Mouse (Mus musculus) heart, embryonic 16.5 days (tissue): ENCODE measurements around the gene Tmem129. TPM values are rescaled to one million over a fixed set of nuclear protein-coding genes. Genes with fewer than 3 reads are reported as not detected.

ENCODE experiments used
- ATAC-seq: fragments of 200-750 bp; cut with Nextera tagmentation; replicated peaks from 2 replicates; pipeline ENCODE4 v1.8.0; 2017; ENCODE audit warnings: moderate number of reproducible peaks; ENCODE audit not compliant: insufficient read depth, low FRiP score; ENCODE audit errors: extremely low read depth
- H3K27ac ChIP-seq: fragments of 300-500 bp; sonication (generic); 2 replicates; pipeline ENCODE4 v1.5.1; 2014; ENCODE audit warnings: mild to moderate bottlenecking, low read length, control low read depth, moderate library complexity
- H3K27me3 ChIP-seq: fragments of 300-500 bp; sonication (generic); 2 replicates; pipeline ENCODE4 v1.6.1; 2014; ENCODE audit warnings: low read length, mixed read lengths; ENCODE audit not compliant: control insufficient read depth, insufficient read depth
- H3K36me3 ChIP-seq: fragments of 300-500 bp; sonication (generic); 2 replicates; pipeline ENCODE4 v1.6.1; 2014; ENCODE audit not compliant: control insufficient read depth, insufficient read depth
- H3K4me1 ChIP-seq: fragments of 300-500 bp; sonication (generic); 2 replicates; pipeline ENCODE4 v1.6.1; 2014; ENCODE audit warnings: low read length, mixed read lengths; ENCODE audit not compliant: control insufficient read depth, insufficient read depth
- H3K4me2 ChIP-seq: fragments of 300-500 bp; sonication (generic); 2 replicates; pipeline ENCODE4 v1.6.1; 2014; ENCODE audit warnings: low read depth, mild to moderate bottlenecking, control low read depth, low read length
- H3K4me3 ChIP-seq: fragments of 300-500 bp; sonication (generic); 2 replicates; pipeline ENCODE4 v1.5.1; 2014; ENCODE audit warnings: mild to moderate bottlenecking, control low read depth, low read length
- H3K9ac ChIP-seq: fragments of 300-500 bp; sonication (generic); 2 replicates; pipeline ENCODE4 v1.6.1; 2014; ENCODE audit warnings: low read length, control low read depth
- H3K9me3 ChIP-seq: fragments of 300-500 bp; sonication (generic); replicated peaks from 2 replicates; pipeline ENCODE4 v1.6.1; 2016; ENCODE audit warnings: low read length; ENCODE audit not compliant: control insufficient read depth
- WGBS: fragments of 180-500 bp; shearing (Covaris S2); extraction: QIAGEN DNeasy Blood & Tissue Kit; methylation state at CpG from one replicate; pipeline ENCODE4 v1.1.7; 2014; 5-methylcytosine and 5-hydroxymethylcytosine counted together
- polyA plus RNA-seq: library from polyadenylated mRNA; unstranded; fragments of >200 nt; fragmentation: Nextera tagmentation; extraction: Ambion mirVana; gene quantifications from 2 replicates; pipeline ENCODE4 v1.2.1, GENCODE M21; 2015

Gene Tmem129
- polyA plus RNA-seq, 1 experiment from 2014 or later: 37.4 TPM

DNA sequence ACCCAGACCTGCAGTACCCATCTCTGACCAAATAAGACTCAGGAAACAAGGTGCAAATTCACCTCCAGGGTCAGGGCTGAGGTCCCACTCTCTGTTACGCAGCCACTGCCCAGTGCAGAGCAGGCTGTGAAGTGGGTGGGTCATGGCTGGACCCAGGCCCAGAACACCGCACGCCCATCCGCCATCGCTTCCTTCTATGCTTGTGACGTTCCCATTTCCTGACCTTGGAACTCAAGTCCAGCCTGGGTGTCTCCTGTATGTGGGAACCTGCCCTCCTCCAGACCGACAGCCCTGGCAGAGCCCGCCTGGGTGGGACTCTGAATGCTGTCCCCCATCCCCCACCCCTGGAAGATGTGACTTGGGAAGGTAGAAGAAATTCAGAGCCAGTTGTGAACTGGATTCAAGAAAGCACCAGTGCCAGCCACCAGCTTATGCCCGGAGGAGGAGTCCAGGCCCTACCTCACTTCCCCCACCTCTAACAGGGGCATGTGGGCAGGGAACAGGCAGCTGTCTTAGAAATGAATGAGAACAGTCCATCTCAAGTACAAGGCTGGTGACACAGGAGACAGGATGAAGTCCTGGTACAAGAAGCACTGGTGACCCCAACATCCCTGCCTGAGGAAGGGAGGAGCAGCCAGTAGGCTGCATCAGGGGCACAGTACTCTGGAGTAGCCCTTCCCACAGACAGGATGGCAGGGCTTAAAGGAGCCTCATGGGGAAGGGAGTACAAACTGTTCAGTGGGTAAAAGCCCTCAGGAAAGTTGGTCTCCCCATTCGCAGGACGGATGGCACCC, 31.8 kb upstream of the Tmem129 start:
- H3K36me3 ChIP-seq: no peaks in the 10 kb centered on the region
- WGBS: 68% methylated on average over 11 of the region's 11 CpGs
- peak; percentile 21; the same call in 1 of the 2 replicates for ATAC-seq
- H3K27me3 ChIP-seq: peaks cover 7% of the 10 kb centered on the region
- H3K4me3 ChIP-seq: no peak overlapping the region
- peaks cover 10% of the 10 kb centered on the region for H3K4me1 ChIP-seq
- H3K27ac ChIP-seq: no peak overlapping the region
- no peak overlapping the region for H3K9ac ChIP-seq
- no peaks in the 10 kb centered on the region for H3K9me3 ChIP-seq
- H3K4me2 ChIP-seq: no peak overlapping the region

DNA sequence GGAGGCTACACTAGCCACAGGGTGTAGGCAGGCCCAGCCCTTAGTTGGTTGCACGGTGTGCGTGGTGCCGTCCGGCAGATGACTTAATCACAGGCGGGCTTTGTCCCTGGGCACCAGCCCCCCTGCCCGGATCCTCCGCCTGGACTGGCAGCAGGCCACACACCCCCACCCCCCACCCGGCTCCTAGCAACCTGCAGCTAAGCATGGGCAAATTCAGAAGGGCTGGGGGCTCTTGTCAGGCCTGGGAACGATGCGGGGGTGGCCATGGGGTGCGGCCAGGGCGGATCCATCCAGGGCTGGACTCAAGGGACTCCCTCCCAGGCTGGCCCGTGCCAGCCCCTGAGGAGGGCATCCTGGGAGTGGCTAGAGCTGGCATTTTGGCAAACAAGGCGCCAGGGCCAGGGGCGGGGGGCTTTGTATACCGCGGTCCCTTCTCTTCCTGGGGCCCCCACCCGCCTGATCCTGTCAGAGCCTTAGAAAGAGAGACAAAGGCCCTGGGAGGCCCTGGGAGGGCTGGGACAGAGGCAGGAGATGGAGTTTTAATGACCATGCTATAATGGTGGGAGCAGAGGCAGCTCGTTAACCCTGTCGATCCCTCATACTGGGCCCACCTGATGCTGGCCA, 31.1 kb upstream of the Tmem129 start:
- no peak overlapping the region for H3K4me2 ChIP-seq
- no peaks in the 10 kb centered on the region for H3K36me3 ChIP-seq
- no peak overlapping the region for H3K4me3 ChIP-seq
- H3K4me1 ChIP-seq: peaks cover 8% of the 10 kb centered on the region
- H3K27ac ChIP-seq: no peak overlapping the region
- H3K9me3 ChIP-seq: no peaks in the 10 kb centered on the region
- 63% methylated on average over 20 of the region's 20 CpGs for WGBS
- peak; percentile 12; the same call in 1 of the 2 replicates for ATAC-seq
- H3K27me3 ChIP-seq: peaks cover 3% of the 10 kb centered on the region
- no peak overlapping the region for H3K9ac ChIP-seq

DNA sequence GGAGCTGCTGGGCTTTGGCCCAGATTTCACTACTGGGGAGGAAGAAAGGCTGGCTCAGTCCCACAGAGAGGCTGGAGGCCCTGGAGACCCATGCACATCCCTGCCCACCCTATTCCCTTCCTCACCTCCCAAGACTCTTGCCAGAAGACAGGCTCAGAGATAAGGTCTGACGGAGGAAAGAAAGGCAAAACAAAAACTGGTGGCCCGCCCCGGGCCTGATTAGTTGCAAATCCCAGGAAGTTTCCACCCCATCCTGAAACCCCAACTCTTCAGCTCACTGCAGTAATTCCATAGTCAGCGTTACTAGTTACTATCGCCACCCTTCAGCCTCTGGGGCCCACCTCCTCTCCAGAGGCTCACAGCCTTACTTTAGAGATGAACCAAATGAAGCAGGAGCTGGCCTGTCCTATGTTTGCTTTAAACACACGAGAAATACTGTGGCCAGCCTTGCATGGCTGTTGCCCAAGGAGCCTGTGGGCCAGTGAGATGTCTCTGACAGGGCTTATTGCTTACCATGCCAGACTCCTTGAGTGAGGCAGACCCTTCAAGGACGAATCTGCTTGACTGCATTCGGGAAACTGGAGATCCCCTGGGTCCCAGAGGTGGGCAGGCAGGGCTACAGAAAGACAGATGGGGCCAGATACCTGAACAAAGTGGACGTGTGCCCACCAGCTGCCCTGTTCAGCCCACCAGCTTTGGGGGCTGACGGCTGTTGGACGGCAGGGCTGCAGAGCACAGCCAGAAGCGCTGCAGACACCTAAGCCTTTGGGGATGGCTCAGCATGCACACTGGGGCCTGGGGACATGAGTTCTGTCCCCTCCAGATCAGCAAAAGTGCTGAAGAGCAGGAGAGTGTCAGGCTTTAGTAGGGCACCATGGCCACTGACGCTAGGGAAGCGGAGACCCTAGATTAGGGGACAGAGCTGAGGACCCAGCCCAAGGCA, 30.3 kb upstream of the Tmem129 start:
- Histone ChIP-seq H3K4me1 (peaks cover 8% of the 10 kb centered on the region), H3K4me2 (no peak overlapping the region), H3K4me3 (no peak overlapping the region), H3K9ac (no peak overlapping the region), H3K27ac (no peak overlapping the region), H3K9me3 (no peaks in the 10 kb centered on the region), H3K36me3 (no peaks in the 10 kb centered on the region), H3K27me3 (no peaks in the 10 kb centered on the region)
- no peak for ATAC-seq
- 61% methylated on average over 14 of the region's 14 CpGs for WGBS

DNA sequence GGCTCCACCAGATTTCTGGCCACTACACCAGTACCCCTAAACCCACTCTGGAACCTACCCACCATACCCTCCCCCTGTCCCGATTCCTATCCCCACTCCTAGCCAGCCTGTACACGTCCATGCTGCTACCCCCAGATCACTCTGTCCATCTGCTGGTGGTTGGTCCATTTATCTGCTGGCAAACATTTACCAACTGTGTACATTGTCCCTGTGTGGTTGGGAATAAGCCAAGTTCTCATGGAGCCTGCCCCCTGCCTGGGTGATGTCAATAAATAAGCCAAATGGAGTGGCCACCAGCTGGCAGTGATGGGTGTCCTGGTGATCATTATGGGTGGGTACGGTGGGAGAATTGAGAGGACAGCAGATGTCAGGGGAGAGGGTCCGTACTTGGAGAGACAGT, 28.9 kb upstream of the Tmem129 start:
- no peak overlapping the region for H3K9ac ChIP-seq
- no peak for ATAC-seq
- no peak overlapping the region for H3K4me2 ChIP-seq
- H3K36me3 ChIP-seq: no peaks in the 10 kb centered on the region
- no peak overlapping the region for H3K4me3 ChIP-seq
- no peak overlapping the region for H3K27ac ChIP-seq
- H3K27me3 ChIP-seq: no peaks in the 10 kb centered on the region
- 85% methylated on average over 4 of the region's 4 CpGs for WGBS
- H3K4me1 ChIP-seq: peaks cover 3% of the 10 kb centered on the region; the same call in 1 of the 2 replicates
- no peaks in the 10 kb centered on the region for H3K9me3 ChIP-seq

DNA sequence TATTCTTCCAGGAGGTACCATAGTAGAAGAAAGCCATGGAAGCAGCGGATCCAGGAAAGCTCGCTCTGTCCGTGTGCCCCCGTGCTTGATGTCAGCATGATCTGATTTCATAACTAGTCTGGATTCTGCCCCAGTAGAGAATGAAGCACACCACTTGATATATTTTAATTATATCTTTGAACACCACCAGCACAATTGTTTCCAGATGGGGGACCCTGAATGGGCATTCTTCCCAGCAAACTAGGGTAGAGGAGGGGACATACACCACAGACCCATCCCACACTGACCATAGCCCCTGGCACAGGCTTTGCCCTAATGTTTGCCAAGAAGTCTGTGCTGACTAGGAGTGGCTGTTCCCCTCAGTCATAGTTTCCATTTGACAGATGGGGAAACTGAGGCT, 26.7 kb upstream of the Tmem129 start:
- Histone ChIP-seq H3K4me1 (no peaks in the 10 kb centered on the region), H3K27ac (no peak overlapping the region), H3K27me3 (no peaks in the 10 kb centered on the region), H3K9ac (no peak overlapping the region), H3K4me3 (no peak overlapping the region), H3K36me3 (no peaks in the 10 kb centered on the region), H3K4me2 (no peak overlapping the region), H3K9me3 (no peaks in the 10 kb centered on the region)
- ATAC-seq: no peak
- 83% methylated on average over 4 of the region's 4 CpGs for WGBS

DNA sequence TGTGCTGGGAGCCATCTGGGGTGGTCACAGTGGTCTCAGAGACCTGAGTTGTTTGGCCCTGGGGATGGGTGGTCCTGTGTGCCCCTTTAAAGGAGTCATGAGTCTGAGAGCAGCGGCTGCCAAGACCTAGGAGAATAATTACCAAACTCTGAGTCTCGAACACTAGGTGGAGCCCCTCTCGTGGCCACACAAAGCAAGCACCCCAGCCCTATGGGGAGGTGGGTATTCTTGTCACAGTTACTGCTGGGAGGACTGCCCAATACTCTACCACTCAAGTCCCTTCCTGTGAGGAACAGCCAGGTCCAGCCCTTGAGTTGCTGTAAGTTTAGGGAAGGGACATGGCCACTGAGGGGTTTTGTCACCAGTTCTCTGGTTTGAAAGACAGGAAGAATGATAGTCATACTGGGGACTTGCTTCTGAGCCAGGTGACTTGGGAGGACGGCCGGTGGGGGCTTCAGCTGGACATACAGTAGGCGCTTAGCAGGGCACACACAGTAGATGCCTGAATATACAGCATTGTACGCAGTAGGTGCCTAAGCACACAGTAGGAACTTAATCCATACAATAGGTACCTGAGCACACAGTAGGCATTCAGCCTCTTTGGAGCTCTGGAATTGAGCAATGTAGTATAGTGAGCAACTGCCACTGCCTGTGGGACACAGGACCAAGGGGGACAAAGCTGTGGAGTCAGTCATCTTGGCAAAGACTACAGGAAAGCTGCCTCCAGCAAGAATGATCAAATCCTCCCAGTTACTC, 25.9 kb upstream of the Tmem129 start:
- 0 out of 2 replicates have a peak, but pooled peaks have one; percentile 25 for ATAC-seq
- Histone ChIP-seq H3K9me3 (no peaks in the 10 kb centered on the region), H3K4me1 (no peaks in the 10 kb centered on the region), H3K9ac (no peak overlapping the region), H3K4me2 (no peak overlapping the region), H3K36me3 (no peaks in the 10 kb centered on the region), H3K4me3 (no peak overlapping the region), H3K27me3 (no peaks in the 10 kb centered on the region), H3K27ac (no peak overlapping the region)
- WGBS: 44% methylated on average over 7 of the region's 7 CpGs

DNA sequence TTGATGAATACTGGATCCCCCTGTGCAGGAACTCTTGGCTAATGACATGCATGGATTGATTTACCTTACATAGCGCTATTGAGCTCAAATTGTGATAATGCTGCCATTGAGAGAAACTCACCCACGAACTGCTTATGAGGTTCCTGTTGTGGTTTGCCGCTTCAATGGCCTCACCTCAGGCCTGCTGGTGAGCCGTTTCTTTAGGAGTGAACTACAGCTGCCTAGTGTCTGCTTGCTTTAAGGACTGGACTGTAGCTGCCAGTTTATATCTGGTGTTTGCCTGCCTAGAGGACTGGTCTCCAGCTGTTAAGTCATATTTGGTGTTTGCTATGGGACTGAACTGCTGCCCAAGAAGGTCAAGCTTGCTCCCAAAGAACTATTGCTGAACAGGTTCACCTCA, 24.7 kb upstream of the Tmem129 start:
- no peaks in the 10 kb centered on the region for H3K9me3 ChIP-seq
- 85% methylated on average over 4 of the region's 4 CpGs for WGBS
- H3K4me3 ChIP-seq: no peak overlapping the region
- H3K4me1 ChIP-seq: no peaks in the 10 kb centered on the region
- H3K4me2 ChIP-seq: no peak overlapping the region
- H3K9ac ChIP-seq: no peak overlapping the region
- ATAC-seq: no peak
- no peaks in the 10 kb centered on the region for H3K27me3 ChIP-seq
- no peak overlapping the region for H3K27ac ChIP-seq
- no peaks in the 10 kb centered on the region for H3K36me3 ChIP-seq

DNA sequence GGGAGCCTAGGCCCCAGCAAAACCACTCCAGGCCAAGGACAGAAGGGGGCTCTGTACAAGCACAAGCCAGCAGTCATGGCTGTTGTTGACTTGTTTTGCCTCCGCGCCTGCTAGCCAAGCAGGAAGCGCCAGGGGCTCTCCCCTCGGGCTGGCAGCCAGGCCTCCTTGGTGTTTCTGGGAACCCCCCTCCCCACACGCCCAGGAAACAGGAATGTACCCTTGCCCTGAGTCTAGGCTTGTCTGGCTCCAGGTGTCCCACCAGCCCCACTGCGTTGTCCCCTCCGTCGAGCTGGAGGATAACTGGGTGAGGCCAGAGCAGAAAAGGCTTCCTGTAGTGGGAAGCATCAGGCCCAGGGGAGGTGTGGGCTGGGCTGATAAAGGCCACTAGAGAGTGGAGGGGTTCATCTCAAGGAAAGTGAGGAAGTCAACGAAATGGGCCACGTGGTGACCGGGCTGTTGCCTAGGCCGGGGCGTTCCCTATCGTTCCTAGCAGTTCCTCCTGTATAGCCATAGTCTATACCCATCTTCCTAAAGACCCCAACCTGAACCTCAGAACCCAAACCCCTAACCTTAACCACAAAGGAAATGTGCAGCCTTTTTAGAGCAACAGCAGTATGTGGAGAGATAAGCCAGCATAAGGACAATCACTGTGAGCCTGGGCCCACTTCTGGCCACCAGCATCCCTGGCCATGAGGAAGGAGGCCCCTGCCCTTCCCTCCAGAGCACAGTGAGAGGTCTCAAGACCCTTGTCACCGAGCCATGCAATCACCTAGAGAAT, 23.6 kb upstream of the Tmem129 start:
- WGBS: 59% methylated on average over 15 of the region's 15 CpGs
- H3K27me3 ChIP-seq: no peaks in the 10 kb centered on the region
- H3K36me3 ChIP-seq: no peaks in the 10 kb centered on the region
- H3K4me2 ChIP-seq: no peak overlapping the region
- no peak for ATAC-seq
- no peak overlapping the region for H3K9ac ChIP-seq
- H3K9me3 ChIP-seq: no peaks in the 10 kb centered on the region
- H3K27ac ChIP-seq: no peak overlapping the region
- no peaks in the 10 kb centered on the region for H3K4me1 ChIP-seq
- no peak overlapping the region for H3K4me3 ChIP-seq
